ENCODE assay signal across 10 mouse cellular contexts in the genomic region with DNA sequence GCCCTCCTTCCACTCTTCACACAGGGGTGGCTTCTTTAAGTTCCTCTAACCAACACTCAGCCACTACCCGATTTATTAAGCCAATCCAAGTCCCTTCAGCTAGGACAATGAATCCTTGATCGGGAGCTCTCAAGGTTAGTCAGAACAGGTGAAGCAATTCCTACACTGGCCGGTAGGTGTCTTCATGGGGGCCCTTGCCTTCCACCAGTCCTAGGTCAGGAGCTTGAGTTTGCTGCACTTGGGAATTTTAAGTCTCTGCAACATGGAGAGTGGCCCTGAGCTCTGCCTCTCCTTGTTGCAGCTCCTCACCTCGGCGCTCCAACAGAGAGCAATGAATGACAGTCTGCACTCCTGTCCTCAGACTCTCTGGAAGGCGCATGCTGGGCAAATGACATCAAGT. TPM values are rescaled to one million over a fixed set of nuclear protein-coding genes. Genes with fewer than 3 reads are reported as not detected.
DNase-seq lines count a peak whose midpoint lies in the region; ATAC-seq and TF ChIP-seq lines count a peak whose summit lies in the region.
"Had no signal": no experiment of that assay in that cellular context is flagged by ENCODE, and none has a peak within 500 bp of the region (broad histone marks: within the 10 kb centered on the region; RNA-seq: fewer than 3 reads in every experiment).

No protein-coding gene starts in this region.

- peak; percentile 52 for TF ChIP-seq CTCF in forebrain, postnatal 0 days (IDR thresholded peaks at IDR 0.05; ENCODE audit: low read depth)

- no peak overlapping the region for H3K27ac ChIP-seq in midbrain, embryonic 14.5 days (replicated peaks; ENCODE audit: low read depth, low read length)
- no peak overlapping the region for H3K27ac ChIP-seq in midbrain, embryonic 15.5 days
- H3K27ac ChIP-seq in forebrain, postnatal 0 days (ENCODE audit: low read depth, low read length), result no peak overlapping the region
- H3K27ac ChIP-seq: heart, embryonic 13.5 days; neural tube, embryonic 12.5 days had no signal

- WGBS in midbrain, embryonic 14.5 days, result 38% methylated on average over 6 of the region's 6 CpGs
- 42% methylated on average over 6 of the region's 6 CpGs for WGBS in midbrain, embryonic 15.5 days
- WGBS in forebrain, postnatal 0 days, result 40% methylated on average over 6 of the region's 6 CpGs

- H3K4me2 ChIP-seq in midbrain, embryonic 14.5 days (ENCODE audit: low read length), result no peak overlapping the region
- H3K4me2 ChIP-seq in midbrain, embryonic 15.5 days, result no peak overlapping the region
- H3K4me2 ChIP-seq in forebrain, postnatal 0 days (ENCODE audit: low read depth), result no peak overlapping the region
- H3K4me2 ChIP-seq: heart, embryonic 13.5 days; neural tube, embryonic 12.5 days had no signal

- no peaks in the 10 kb centered on the region for H3K36me3 ChIP-seq in midbrain, embryonic 14.5 days (ENCODE audit: control insufficient read depth, insufficient read depth, low read length)
- peaks cover 7% of the 10 kb centered on the region; the same call in 1 of the 2 replicates for H3K36me3 ChIP-seq in midbrain, embryonic 15.5 days (replicated peaks)
- H3K36me3 ChIP-seq in forebrain, postnatal 0 days (ENCODE audit: insufficient read depth), result no peaks in the 10 kb centered on the region
- H3K36me3 ChIP-seq: heart, embryonic 13.5 days; neural tube, embryonic 12.5 days had no signal

- DNase-seq in cerebellum, adult 18-20 months, result peak; percentile 70 to 72
- no peak for DNase-seq in cerebellum, adult 11-12 months
- peak; percentile 49 for DNase-seq in midbrain, embryonic 14.5 days
- no peak for DNase-seq in forebrain, postnatal 0 days
- peak; percentile 37 for DNase-seq in naive thymus-derived CD4-positive, alpha-beta T cell, adult 2 months (ENCODE audit: low read depth)
- no peak for DNase-seq in ovary, postnatal 36 days (ENCODE audit: low spot score)
- DNase-seq in frontal cortex, postnatal 14 days (ENCODE audit: low spot score in 2 of 2), result no peak

- H3K9ac ChIP-seq in midbrain, embryonic 14.5 days (replicated peaks; ENCODE audit: low read length), result no peak overlapping the region
- no peak overlapping the region for H3K9ac ChIP-seq in midbrain, embryonic 15.5 days
- H3K9ac ChIP-seq in forebrain, postnatal 0 days, result no peak overlapping the region
- H3K9ac ChIP-seq: heart, embryonic 13.5 days; neural tube, embryonic 12.5 days had no signal

- no peaks in the 10 kb centered on the region for H3K27me3 ChIP-seq in midbrain, embryonic 14.5 days (ENCODE audit: control insufficient read depth, insufficient read depth, low read length)
- H3K27me3 ChIP-seq in midbrain, embryonic 15.5 days (replicated peaks), result no peaks in the 10 kb centered on the region
- H3K27me3 ChIP-seq in forebrain, postnatal 0 days (ENCODE audit: insufficient read depth, low read length), result no peaks in the 10 kb centered on the region
- H3K27me3 ChIP-seq: heart, embryonic 13.5 days; neural tube, embryonic 12.5 days had no signal

- H3K4me3 ChIP-seq in midbrain, embryonic 14.5 days (replicated peaks; ENCODE audit: low read depth, low read length), result no peak overlapping the region
- H3K4me3 ChIP-seq in midbrain, embryonic 15.5 days, result no peak overlapping the region
- H3K4me3 ChIP-seq in forebrain, postnatal 0 days (ENCODE audit: low read depth, low read length), result no peak overlapping the region
- H3K4me3 ChIP-seq: heart, embryonic 13.5 days; neural tube, embryonic 12.5 days had no signal

- no peak for ATAC-seq in midbrain, embryonic 14.5 days (ENCODE audit: low FRiP score, low TSS enrichment)
- no peak for ATAC-seq in midbrain, embryonic 15.5 days (replicated peaks)
- no peak for ATAC-seq in forebrain, postnatal 0 days

- H3K9me3 ChIP-seq in midbrain, embryonic 14.5 days (ENCODE audit: control insufficient read depth, low read length), result peaks cover 3% of the 10 kb centered on the region; the same call in 1 of the 2 replicates
- H3K9me3 ChIP-seq in midbrain, embryonic 15.5 days, result 0 out of 2 replicates have a peak, but pooled peaks cover 12% of the 10 kb centered on the region
- peaks cover 11% of the 10 kb centered on the region; the same call in 1 of the 2 replicates for H3K9me3 ChIP-seq in forebrain, postnatal 0 days (ENCODE audit: low read length)

- H3K4me1 ChIP-seq in midbrain, embryonic 14.5 days (ENCODE audit: control insufficient read depth, insufficient read depth, low read length), result peaks cover 7% of the 10 kb centered on the region; the same call in 1 of the 2 replicates
- H3K4me1 ChIP-seq in midbrain, embryonic 15.5 days, result peaks cover 10% of the 10 kb centered on the region; the same call in 1 of the 2 replicates
- H3K4me1 ChIP-seq in forebrain, postnatal 0 days (ENCODE audit: insufficient read depth), result peaks cover 10% of the 10 kb centered on the region
- H3K4me1 ChIP-seq: heart, embryonic 13.5 days; neural tube, embryonic 12.5 days had no signal

RNA-seq across cellular contexts. Expression of gene Pimreg, which starts 24.5 kb away (rescaled TPM):
- polyA plus RNA-seq in midbrain, embryonic 14.5 days (2014; fragmentation: Nextera tagmentation; extraction: Ambion mirVana), result 26.5 and 39.3 TPM in 2 replicates
- polyA plus RNA-seq in midbrain, embryonic 15.5 days (2015; fragmentation: Nextera tagmentation; extraction: Ambion mirVana), result 28.3 and 31.9 TPM in 2 replicates
- total RNA-seq in forebrain, postnatal 0 days (2014; rRNA removed), result 13.2 and 14.9 TPM in 2 replicates
- polyA plus RNA-seq in forebrain, postnatal 0 days (2015; fragmentation: Nextera tagmentation; extraction: Ambion mirVana), result 20.6 and 22.0 TPM in 2 replicates

RNA-seq across cellular contexts. Expression of gene Aipl1, which starts 29.0 kb away (rescaled TPM):
- 0.23 and 0.29 TPM in 2 replicates for polyA plus RNA-seq in midbrain, embryonic 14.5 days (2014; fragmentation: Nextera tagmentation; extraction: Ambion mirVana)
- 0.45 and 0.49 TPM in 2 replicates for polyA plus RNA-seq in midbrain, embryonic 15.5 days (2015; fragmentation: Nextera tagmentation; extraction: Ambion mirVana)
- 0.19 and 0.31 TPM in 2 replicates for total RNA-seq in forebrain, postnatal 0 days (2014; rRNA removed)
- 0.23 and 0.33 TPM in 2 replicates for polyA plus RNA-seq in forebrain, postnatal 0 days (2015; fragmentation: Nextera tagmentation; extraction: Ambion mirVana)

Comparison
In these comparisons a context has a peak if more than half of its experiments do, and no peak if none do; other contexts are left out.
1. DNase-seq: peak in cerebellum, adult 18-20 months (2 of 2), midbrain, embryonic 14.5 days (single experiment) and naive thymus-derived CD4-positive, alpha-beta T cell, adult 2 months (single experiment); none in cerebellum, adult 11-12 months (single experiment), forebrain, postnatal 0 days (single experiment), ovary, postnatal 36 days (single experiment) and frontal cortex, postnatal 14 days (0 of 2).